8 mouse cellular contexts compared by ENCODE assay signal in the genomic region with DNA sequence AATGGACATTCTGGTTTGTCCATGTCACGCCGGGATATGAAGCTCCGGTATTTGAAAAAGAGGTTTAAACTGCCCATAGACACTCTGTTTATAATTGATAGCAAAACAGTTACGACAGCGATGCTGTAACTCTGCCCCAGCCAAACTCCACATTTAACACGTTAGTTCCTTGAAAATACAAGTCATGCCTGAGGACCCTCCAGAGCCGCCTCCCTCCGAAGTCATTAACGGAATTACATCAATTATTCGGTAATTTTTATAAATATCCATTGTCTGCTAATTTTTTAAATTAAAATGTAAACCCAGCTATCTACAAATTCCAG. TPM values are rescaled to one million over a fixed set of nuclear protein-coding genes. Genes with fewer than 3 reads are reported as not detected.
DNase-seq lines count a peak whose midpoint lies in the region; ATAC-seq and TF ChIP-seq lines count a peak whose summit lies in the region.

No protein-coding gene starts in this region.

- TF ChIP-seq CTCF in kidney, postnatal 0 days (IDR thresholded peaks at IDR 0.05; ENCODE audit: low read depth), result no peak

- peak overlapping the region; percentile 84 for H3K9ac ChIP-seq in kidney, postnatal 0 days (ENCODE audit: low read depth, low read length)
- H3K9ac ChIP-seq in midbrain, embryonic 13.5 days (replicated peaks), result peak overlapping the region; percentile 89

- no peaks in the 10 kb centered on the region for H3K36me3 ChIP-seq in kidney, postnatal 0 days (ENCODE audit: insufficient read depth, low read length)
- H3K36me3 ChIP-seq in midbrain, embryonic 13.5 days, result no peaks in the 10 kb centered on the region

- H3K27me3 ChIP-seq in kidney, postnatal 0 days (ENCODE audit: insufficient read depth, low read length), result no peaks in the 10 kb centered on the region
- H3K27me3 ChIP-seq in midbrain, embryonic 13.5 days, result peaks cover 5% of the 10 kb centered on the region; the same call in 1 of the 2 replicates

- DNase-seq in heart, adult 18-20 months, result peak; percentile 25 to 67
- DNase-seq in heart, postnatal 4 days, result no peak
- DNase-seq in adrenal gland, postnatal 36 days, result peak; percentile 18 to 24
- DNase-seq in kidney, postnatal 0 days (ENCODE audit: low spot score), result peak; percentile 74
- DNase-seq in layer of hippocampus, adult 18-20 months (ENCODE audit: low spot score in 2 of 2), result no peak
- no peak for DNase-seq in gastrocnemius, postnatal 4 days (ENCODE audit: low spot score in 2 of 2)

- no peaks in the 10 kb centered on the region for H3K9me3 ChIP-seq in kidney, postnatal 0 days (replicated peaks; ENCODE audit: low read length)
- H3K9me3 ChIP-seq in midbrain, embryonic 13.5 days, result no peaks in the 10 kb centered on the region

- H3K27ac ChIP-seq in kidney, postnatal 0 days, result no peak overlapping the region
- no peak overlapping the region for H3K27ac ChIP-seq in midbrain, embryonic 13.5 days

- peak; percentile 13; the same call in 1 of the 2 replicates for ATAC-seq in granulocyte monocyte progenitor cell, adult 5-6 weeks (replicated peaks; ENCODE audit: poor library complexity, severe bottlenecking)
- no peak for ATAC-seq in kidney, postnatal 0 days (replicated peaks; ENCODE audit: low FRiP score, low read depth)
- ATAC-seq in midbrain, embryonic 13.5 days, result no peak

- peaks cover 17% of the 10 kb centered on the region for H3K4me1 ChIP-seq in kidney, postnatal 0 days (replicated peaks; ENCODE audit: insufficient read depth, low read length)
- H3K4me1 ChIP-seq in midbrain, embryonic 13.5 days (replicated peaks), result peaks cover 21% of the 10 kb centered on the region

- H3K4me3 ChIP-seq in kidney, postnatal 0 days (replicated peaks; ENCODE audit: low read depth, low read length), result peak overlapping the region; percentile 92
- H3K4me3 ChIP-seq in midbrain, embryonic 13.5 days (replicated peaks), result peak overlapping the region; percentile 84

- peak overlapping the region; percentile 77 for H3K4me2 ChIP-seq in kidney, postnatal 0 days (ENCODE audit: low read length)
- H3K4me2 ChIP-seq in midbrain, embryonic 13.5 days (replicated peaks), result peak overlapping the region; percentile 59

- WGBS in kidney, postnatal 0 days, result 0% methylated on average over 10 of the region's 10 CpGs
- under 1% methylated on average over 10 of the region's 10 CpGs for WGBS in midbrain, embryonic 13.5 days

RNA-seq across cellular contexts. Expression of a gene that starts 0.6 kb away (rescaled TPM):
- 100 to 1,000 TPM in 1 of 2 experiments, 10 to 100 TPM in 1; 98.5 to 102 TPM for total RNA-seq in heart, adult 18-20 months (2021)
- 100 to 1,000 TPM; 113 to 131 TPM for total RNA-seq in heart, postnatal 4 days (2021)
- total RNA-seq in adrenal gland, postnatal 36 days (2021), result 10 to 100 TPM; 52.6 to 89.1 TPM
- 68.7 and 164 TPM in 2 replicates for total RNA-seq in granulocyte monocyte progenitor cell, adult 5-6 weeks (2014; fragmentation: Nextera tagmentation)
- total RNA-seq in granulocyte monocyte progenitor cell, adult 5-6 weeks (2017), result 22.6 and 26.7 TPM in 2 replicates
- 52.1 and 54.0 TPM in 2 replicates for polyA plus RNA-seq in kidney, postnatal 0 days (2015; fragmentation: Nextera tagmentation; extraction: Ambion mirVana)
- 70.1 and 83.7 TPM in 2 replicates for polyA plus RNA-seq in midbrain, embryonic 13.5 days (2015; fragmentation: Nextera tagmentation; extraction: Ambion mirVana)
- total RNA-seq in layer of hippocampus, adult 18-20 months (2021), result 10 to 100 TPM; 51.4 to 54.4 TPM
- 100 to 1,000 TPM; 184 to 217 TPM for total RNA-seq in gastrocnemius, postnatal 4 days (2021)

Comparison
In these comparisons a context has a peak if more than half of its experiments do, and no peak if none do; other contexts are left out.
1. DNase-seq: peak in heart, adult 18-20 months (2 of 2), adrenal gland, postnatal 36 days (2 of 2) and kidney, postnatal 0 days (single experiment); none in heart, postnatal 4 days (single experiment), layer of hippocampus, adult 18-20 months (0 of 2) and gastrocnemius, postnatal 4 days (0 of 2).